Mouse (Mus musculus) kidney, adult 2 months (tissue): ENCODE results near the gene Smyd3. TPM values are rescaled to one million over a fixed set of nuclear protein-coding genes. Genes with fewer than 3 reads are reported as not detected.

ENCODE experiments used
- DNase-seq: peaks from one replicate; pipeline ENCODE4 v3.0.0; 2021
- H3K27ac ChIP-seq: fragments of 200-500 bp; 2 replicates; pipeline ENCODE4 v1.5.1; 2012; ENCODE audit warnings: low read depth, low read length, control low read depth, inconsistent platforms; ENCODE audit not compliant: insufficient read depth
- H3K27me3 ChIP-seq: fragments of 200-500 bp; replicated peaks from 2 replicates; pipeline ENCODE4 v1.6.1; 2012; ENCODE audit warnings: mild to moderate bottlenecking, moderate library complexity, low read length, inconsistent platforms; ENCODE audit not compliant: control insufficient read depth, insufficient read depth
- H3K36me3 ChIP-seq: fragments of 200-500 bp; 2 replicates; pipeline ENCODE4 v1.6.1; 2012; ENCODE audit warnings: mild to moderate bottlenecking, moderate library complexity, low read length, inconsistent platforms; ENCODE audit not compliant: control insufficient read depth, insufficient read depth
- H3K4me1 ChIP-seq: fragments of 200-500 bp; 2 replicates; pipeline ENCODE4 v1.6.1; 2011; ENCODE audit warnings: low read length; ENCODE audit not compliant: control insufficient read depth, insufficient read depth
- H3K4me3 ChIP-seq: fragments of 200-500 bp; 2 replicates; pipeline ENCODE4 v1.5.1; 2011; ENCODE audit warnings: mild to moderate bottlenecking, low read depth, low read length, control low read depth; ENCODE audit not compliant: insufficient read depth
- CTCF ChIP-seq: fragments of 200-500 bp; conservative IDR thresholded peaks from 2 replicates; pipeline ENCODE4 v1.5.1; 2011; ENCODE audit warnings: low read depth, mild to moderate bottlenecking, control low read depth, low read length, moderate library complexity, mixed read lengths; ENCODE audit not compliant: insufficient read depth, insufficient read length
- POLR2A ChIP-seq: fragments of 200-500 bp; IDR thresholded peaks from one replicate; pipeline ENCODE4 v1.6.1; 2011; ENCODE audit warnings: low read depth, low read length, control low read depth
- WGBS: fragments of 180-500 bp; shearing (Covaris S2); methylation state at CpG from one replicate; pipeline ENCODE4 v1.1.7; 2018; 5-methylcytosine and 5-hydroxymethylcytosine counted together
- polyA plus RNA-seq: library from polyadenylated mRNA; depleted of rRNA; stranded (reverse); fragments of >200 nt; gene quantifications from 2 replicates; pipeline ENCODE4 v1.2.3, GENCODE M21; 2012

The Smyd3 gene
- polyA plus RNA-seq, 1 experiment = 5.2 TPM

DNA sequence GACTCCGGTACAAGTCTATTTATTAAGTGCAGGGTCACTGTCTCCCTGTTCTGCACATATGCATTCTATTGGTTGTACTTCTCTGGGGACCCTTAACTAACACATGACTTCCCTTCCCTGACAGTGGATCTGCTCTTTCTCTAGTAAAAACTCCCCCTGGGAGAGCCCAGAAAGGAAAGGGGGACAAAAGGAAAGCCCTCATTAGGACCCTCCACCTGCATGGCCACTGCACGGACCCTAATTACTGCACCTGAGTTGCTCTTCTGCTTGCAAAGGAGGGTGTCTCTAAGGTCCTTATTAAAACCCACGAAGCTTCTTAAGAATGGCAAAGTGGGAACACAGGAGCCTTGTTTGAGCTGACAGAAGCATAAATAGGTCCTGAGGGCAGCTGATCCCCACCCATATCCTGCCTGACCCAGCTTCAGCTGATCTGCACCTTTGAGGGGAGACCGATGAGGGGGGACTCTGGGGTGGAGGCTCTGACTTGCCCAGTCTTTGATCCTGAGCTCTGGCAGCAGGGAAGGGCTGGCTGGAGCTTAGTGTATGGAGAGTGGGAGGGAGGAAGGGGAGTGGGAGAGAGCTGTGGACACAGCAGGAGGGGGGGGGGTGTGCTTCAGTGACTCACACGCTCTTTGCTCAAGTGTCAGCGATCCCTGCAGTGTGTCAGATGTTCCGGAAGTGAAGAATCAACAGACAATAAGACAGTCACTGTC, 575.4 kb downstream of the Smyd3 start:
- no peaks in the 10 kb centered on the region for H3K27me3 ChIP-seq
- H3K36me3 ChIP-seq = no peaks in the 10 kb centered on the region
- 31% methylated on average over 7 of the region's 7 CpGs for WGBS
- DNase-seq = no peak
- TF ChIP-seq POLR2A (no peak), CTCF (no peak)
- H3K4me3 ChIP-seq = no peak overlapping the region
- H3K4me1 ChIP-seq = no peaks in the 10 kb centered on the region
- H3K27ac ChIP-seq = no peak overlapping the region

- H3K36me3 ChIP-seq = no peaks in the 10 kb centered on the region
- no peak overlapping the region for H3K27ac ChIP-seq
- 86% methylated on average over 4 of the region's 4 CpGs for WGBS
- no peak for TF ChIP-seq POLR2A
- no peak for TF ChIP-seq CTCF
- H3K4me3 ChIP-seq = no peak overlapping the region
- H3K4me1 ChIP-seq = no peaks in the 10 kb centered on the region
- DNase-seq = no peak
- no peaks in the 10 kb centered on the region for H3K27me3 ChIP-seq
Observed at GRCm38 (mm10) chr1:178940353-178940752, 577.5 kb downstream of the Smyd3 start.

- no peak for TF ChIP-seq CTCF
- Histone ChIP-seq H3K4me1 (no peaks in the 10 kb centered on the region), H3K27ac (no peak overlapping the region), H3K36me3 (no peaks in the 10 kb centered on the region), H3K4me3 (no peak overlapping the region), H3K27me3 (no peaks in the 10 kb centered on the region)
- 76% methylated on average over 2 of the region's 2 CpGs for WGBS
- peak; percentile 1 for DNase-seq
Observed at GRCm38 (mm10) chr1:178936976-178937375, 580.9 kb downstream of the Smyd3 start.

GRCm38 (mm10) chr1:178936457-178936856, 581.4 kb downstream of the Smyd3 start:
- H3K4me3 ChIP-seq = no peak overlapping the region
- no peaks in the 10 kb centered on the region for H3K4me1 ChIP-seq
- H3K27ac ChIP-seq = no peak overlapping the region
- H3K27me3 ChIP-seq = no peaks in the 10 kb centered on the region
- DNase-seq = peak; percentile 16
- TF ChIP-seq CTCF = no peak
- H3K36me3 ChIP-seq = no peaks in the 10 kb centered on the region
- WGBS = 27% methylated on average over 4 of the region's 4 CpGs

- no peak for TF ChIP-seq POLR2A
- TF ChIP-seq CTCF = no peak
- no peak overlapping the region for H3K4me3 ChIP-seq
- no peak overlapping the region for H3K27ac ChIP-seq
- H3K36me3 ChIP-seq = no peaks in the 10 kb centered on the region
- no peak for DNase-seq
- no peaks in the 10 kb centered on the region for H3K4me1 ChIP-seq
- H3K27me3 ChIP-seq = no peaks in the 10 kb centered on the region
- WGBS = 77% methylated on average over 6 of the region's 6 CpGs
Observed at GRCm38 (mm10) chr1:178933953-178934637, 583.7 kb downstream of the Smyd3 start.

- Histone ChIP-seq H3K27me3 (no peaks in the 10 kb centered on the region), H3K4me3 (no peak overlapping the region), H3K27ac (no peak overlapping the region), H3K36me3 (no peaks in the 10 kb centered on the region), H3K4me1 (no peaks in the 10 kb centered on the region)
- no peak for DNase-seq
- WGBS = 53% methylated on average over 4 of the region's 4 CpGs
- no peak for TF ChIP-seq CTCF
- no peak for TF ChIP-seq POLR2A
Observed at GRCm38 (mm10) chr1:178929531-178929930, 588.3 kb downstream of the Smyd3 start.

DNA sequence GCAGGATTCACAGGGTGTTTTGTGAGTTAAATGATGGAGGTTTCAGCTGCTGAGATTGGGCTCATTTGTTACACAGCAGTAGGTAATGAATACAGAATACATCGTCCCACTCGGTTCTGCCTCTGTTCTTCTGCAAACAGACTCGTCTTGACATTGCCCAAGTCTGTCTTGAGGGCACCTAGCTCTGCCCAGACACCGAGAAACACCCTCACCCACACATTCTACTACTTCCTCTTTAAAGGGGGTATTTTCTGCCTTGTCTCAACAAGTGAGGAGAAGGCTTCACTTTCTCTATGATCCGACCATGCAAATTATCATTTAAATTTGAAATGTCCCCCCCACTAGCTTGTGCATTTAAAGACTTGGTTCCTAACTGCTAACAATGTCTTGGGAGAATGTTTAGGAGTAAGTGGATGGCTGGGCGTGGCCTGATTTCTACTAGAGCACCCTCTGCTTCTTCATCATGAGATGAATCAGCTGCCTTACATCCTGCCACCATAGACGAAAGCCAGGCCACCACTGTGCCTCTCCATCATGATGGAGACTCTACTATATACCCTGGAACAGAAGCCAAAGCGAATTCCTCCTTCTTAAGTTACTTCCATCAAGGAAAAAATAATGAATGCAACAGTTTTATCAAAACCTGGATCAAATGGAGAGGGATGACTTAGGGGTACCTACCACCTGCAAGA, 593.2 kb downstream of the Smyd3 start:
- Histone ChIP-seq H3K27ac (no peak overlapping the region), H3K27me3 (no peaks in the 10 kb centered on the region), H3K4me3 (no peak overlapping the region), H3K36me3 (no peaks in the 10 kb centered on the region), H3K4me1 (no peaks in the 10 kb centered on the region)
- 88% methylated on average over 8 of the region's 8 CpGs for WGBS
- no peak for DNase-seq
- TF ChIP-seq CTCF (no peak), POLR2A (no peak)
